Mouse (Mus musculus) liver, postnatal 0 days (tissue): ENCODE results near the gene Gm14214. TPM values are rescaled to one million over a fixed set of nuclear protein-coding genes. Genes with fewer than 3 reads are reported as not detected.

Source experiments
- ATAC-seq: fragments of 200-750 bp; cut with Nextera tagmentation; 2 replicates; pipeline ENCODE4 v1.8.0; 2017; ENCODE audit warnings: mild to moderate bottlenecking, moderate library complexity
- DNase-seq: peaks from one replicate; pipeline ENCODE4 v3.0.0-alpha.2; 2016
- H3K27ac ChIP-seq: fragments of 300-500 bp; sonication (generic); 2 replicates; pipeline ENCODE4 v1.5.1; 2014; ENCODE audit warnings: antibody characterized with exemption, moderate library complexity, mild to moderate bottlenecking, low read depth
- H3K27me3 ChIP-seq: fragments of 300-500 bp; sonication (generic); 2 replicates; pipeline ENCODE4 v1.6.1; 2014; ENCODE audit warnings: low read length, control low read depth, mixed read lengths; ENCODE audit not compliant: insufficient read depth
- H3K36me3 ChIP-seq: fragments of 300-500 bp; sonication (generic); replicated peaks from 2 replicates; pipeline ENCODE4 v1.6.1; 2014; ENCODE audit warnings: mild to moderate bottlenecking, control low read depth, low read length, moderate library complexity, mixed read lengths; ENCODE audit not compliant: insufficient read depth
- H3K4me1 ChIP-seq: fragments of 300-500 bp; sonication (generic); 2 replicates; pipeline ENCODE4 v1.6.1; 2014; ENCODE audit warnings: antibody characterized with exemption, mild to moderate bottlenecking, control low read depth; ENCODE audit not compliant: insufficient read depth
- H3K4me2 ChIP-seq: fragments of 300-500 bp; sonication (generic); 2 replicates; pipeline ENCODE4 v1.6.1; 2014; ENCODE audit warnings: low read depth, mild to moderate bottlenecking, low read length, moderate library complexity, mixed read lengths
- H3K4me3 ChIP-seq: fragments of 300-500 bp; sonication (generic); 2 replicates; pipeline ENCODE4 v1.5.1; 2014; ENCODE audit warnings: low read depth, low read length
- H3K9ac ChIP-seq: fragments of 300-500 bp; sonication (generic); replicated peaks from 2 replicates; pipeline ENCODE4 v1.6.1; 2014; ENCODE audit warnings: mild to moderate bottlenecking, moderate library complexity
- H3K9me3 ChIP-seq: fragments of 300-500 bp; sonication (generic); 2 replicates; pipeline ENCODE4 v1.6.1; 2016; ENCODE audit warnings: mild to moderate bottlenecking, control low read depth, low read length, mixed read lengths
- CTCF ChIP-seq: sonication (generic); IDR thresholded peaks from 2 replicates; pipeline ENCODE4 v1.5.1; 2016; ENCODE audit warnings: antibody characterized with exemption, low read depth
- EP300 ChIP-seq: IDR thresholded peaks from 2 replicates; pipeline ENCODE4 v1.6.1; 2016; ENCODE audit warnings: antibody characterized with exemption, low read depth, mild to moderate bottlenecking
- WGBS: fragments of 180-500 bp; shearing (Covaris S2); extraction: QIAGEN DNeasy Blood & Tissue Kit; methylation state at CpG from one replicate; pipeline ENCODE4 v1.1.7; 2014; ENCODE audit not compliant: insufficient replicate concordance; 5-methylcytosine and 5-hydroxymethylcytosine counted together
- polyA plus RNA-seq: library from polyadenylated mRNA; unstranded; fragments of >200 nt; fragmentation: Nextera tagmentation; extraction: Ambion mirVana; gene quantifications from 2 replicates; pipeline ENCODE4 v1.2.1, GENCODE M21; 2015

Gene Gm14214
- polyA plus RNA-seq, 1 experiment from 2014 or later = not detected

GRCm38 (mm10) chr2:154731916-154732315 is 37.9 kb downstream of the Gm14214 start:
- Histone ChIP-seq H3K9ac (no peak overlapping the region), H3K27me3 (no peaks in the 10 kb centered on the region), H3K4me3 (no peak overlapping the region), H3K4me1 (no peaks in the 10 kb centered on the region; the same call in 1 of the 2 replicates), H3K36me3 (no peaks in the 10 kb centered on the region), H3K4me2 (no peak overlapping the region), H3K9me3 (no peaks in the 10 kb centered on the region), H3K27ac (no peak overlapping the region)
- TF ChIP-seq CTCF = no peak
- TF ChIP-seq EP300 = no peak
- ATAC-seq (no peak), DNase-seq (no peak)
- 58% methylated on average over 2 of the region's 2 CpGs for WGBS

- no peak overlapping the region for H3K4me2 ChIP-seq
- H3K27me3 ChIP-seq = no peaks in the 10 kb centered on the region
- no peaks in the 10 kb centered on the region for H3K36me3 ChIP-seq
- no peak for DNase-seq
- no peak overlapping the region for H3K4me3 ChIP-seq
- WGBS = 83% methylated on average over 3 of the region's 3 CpGs
- H3K9ac ChIP-seq = no peak overlapping the region
- ATAC-seq = no peak
- no peak overlapping the region for H3K27ac ChIP-seq
- TF ChIP-seq EP300 = no peak
- TF ChIP-seq CTCF = no peak
- H3K4me1 ChIP-seq = no peaks in the 10 kb centered on the region; the same call in 1 of the 2 replicates
- H3K9me3 ChIP-seq = no peaks in the 10 kb centered on the region
Observed at GRCm38 (mm10) chr2:154730841-154731240, 39.0 kb downstream of the Gm14214 start.

GRCm38 (mm10) chr2:154729737-154730136 is 40.1 kb downstream of the Gm14214 start:
- Histone ChIP-seq H3K27me3 (no peaks in the 10 kb centered on the region), H3K36me3 (no peaks in the 10 kb centered on the region), H3K9me3 (no peaks in the 10 kb centered on the region), H3K4me2 (no peak overlapping the region), H3K4me3 (no peak overlapping the region), H3K4me1 (no peaks in the 10 kb centered on the region; the same call in 1 of the 2 replicates), H3K27ac (no peak overlapping the region), H3K9ac (no peak overlapping the region)
- DNase-seq (no peak), ATAC-seq (no peak)
- TF ChIP-seq CTCF (no peak), EP300 (no peak)
- 44% methylated on average over 3 of the region's 3 CpGs for WGBS

- Histone ChIP-seq H3K27ac (no peak overlapping the region), H3K36me3 (no peaks in the 10 kb centered on the region), H3K9ac (no peak overlapping the region), H3K4me2 (no peak overlapping the region), H3K9me3 (no peaks in the 10 kb centered on the region), H3K27me3 (no peaks in the 10 kb centered on the region), H3K4me1 (no peaks in the 10 kb centered on the region), H3K4me3 (no peak overlapping the region)
- DNase-seq (no peak), ATAC-seq (no peak)
- WGBS = 72% methylated on average over 4 of the region's 4 CpGs
- TF ChIP-seq CTCF (no peak), EP300 (no peak)
Observed at GRCm38 (mm10) chr2:154723473-154723872, 46.4 kb downstream of the Gm14214 start.

- Histone ChIP-seq H3K27me3 (no peaks in the 10 kb centered on the region), H3K4me1 (no peaks in the 10 kb centered on the region), H3K27ac (no peak overlapping the region), H3K4me3 (no peak overlapping the region), H3K36me3 (no peaks in the 10 kb centered on the region), H3K4me2 (no peak overlapping the region), H3K9me3 (no peaks in the 10 kb centered on the region), H3K9ac (no peak overlapping the region)
- whole genome bisulfite sequencing = 58% methylated on average over 2 of the region's 2 CpGs
- TF ChIP-seq CTCF (no peak), EP300 (no peak)
- no peak for DNase-seq
- no peak for ATAC-seq
Observed at GRCm38 (mm10) chr2:154720315-154720714, 49.5 kb downstream of the Gm14214 start.

Other genes with a start within 250 kb of the Gm14214 start
- gene 1700003F12Rik, start 222.9 kb downstream of the Gm14214 start, polyA plus RNA-seq = 3.1 and 3.8 TPM in 2 replicates
- gene Actl10, start 218.3 kb downstream of the Gm14214 start, polyA plus RNA-seq = 0.07 TPM in 1 of 2 replicates, not detected in the other
- gene Necab3, start 211.1 kb downstream of the Gm14214 start, polyA plus RNA-seq = 0.13 and 0.19 TPM in 2 replicates
- gene E2f1, start 200.1 kb downstream of the Gm14214 start, polyA plus RNA-seq = 7.3 and 7.4 TPM in 2 replicates
- gene Pxmp4, start 166.3 kb downstream of the Gm14214 start, polyA plus RNA-seq = 64.2 and 68.5 TPM in 2 replicates
- 0.75 and 0.85 TPM in 2 replicates for gene Zfp341, start 156.7 kb downstream of the Gm14214 start, polyA plus RNA-seq
- 0.40 and 0.45 TPM in 2 replicates for gene 4930519P11Rik, start 156.6 kb downstream of the Gm14214 start, polyA plus RNA-seq
- 11.9 and 13.1 TPM in 2 replicates for gene Chmp4b, start 118.3 kb downstream of the Gm14214 start, polyA plus RNA-seq
- gene Raly, start 21.1 kb upstream of the Gm14214 start, polyA plus RNA-seq = 10.0 and 12.1 TPM in 2 replicates
- gene a, start 21.4 kb upstream of the Gm14214 start, polyA plus RNA-seq = 0.31 TPM in 1 of 2 replicates, not detected in the other
- gene Eif2s2, start 122.9 kb upstream of the Gm14214 start, polyA plus RNA-seq = 57.9 and 60.8 TPM in 2 replicates
- 0.78 and 1.0 TPM in 2 replicates for gene Gm14226, start 248.2 kb upstream of the Gm14214 start, polyA plus RNA-seq